Mouse (Mus musculus): ENCODE data around the gene Akap1. TPM values are rescaled to one million over a fixed set of nuclear protein-coding genes. Genes with fewer than 3 reads are reported as not detected.
"Not testable (repeated sequence)": the region's sequence is repeated elsewhere in the genome, so short reads cannot be mapped to it uniquely, and the experiment has no call there.

Akap1 gene
- polyA plus RNA-seq, 1 experiment from 2014 or later, result 18.9 TPM

DNA sequence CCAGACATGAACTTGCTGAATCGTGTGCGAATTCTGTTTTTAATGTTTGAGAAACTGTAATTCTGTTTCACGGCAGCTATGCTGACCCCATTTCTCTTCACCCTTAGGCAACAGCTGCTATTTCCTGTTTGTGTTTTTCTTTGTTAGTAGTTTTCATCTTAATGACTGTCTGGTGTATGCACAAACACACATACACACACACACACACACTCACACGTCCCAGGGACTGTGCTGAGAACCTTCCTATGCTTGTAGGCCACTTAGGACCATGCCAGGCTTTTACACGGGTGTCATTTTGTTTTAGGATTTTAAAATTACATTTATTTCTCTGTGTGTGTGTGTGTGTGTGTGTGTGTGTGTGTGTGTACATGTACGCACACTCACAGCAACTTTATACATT lies 35.2 kb upstream of the Akap1 start:
- DNase-seq (ENCODE audit: low spot score), result no peak
- Histone ChIP-seq H3K4me2 (no peak overlapping the region), H3K27ac (ENCODE audit: low read depth, low read length) (no peak overlapping the region), H3K36me3 (ENCODE audit: control insufficient read depth, insufficient read depth, low read length) (no peaks in the 10 kb centered on the region), H3K27me3 (replicated peaks; ENCODE audit: control insufficient read depth, insufficient read depth, low read length) (no peaks in the 10 kb centered on the region), H3K4me3 (ENCODE audit: low read depth, low read length) (no peak overlapping the region), H3K9ac (ENCODE audit: low read depth, low read length) (no peak overlapping the region), H3K4me1 (replicated peaks; ENCODE audit: control insufficient read depth, insufficient read depth, low read length) (no peaks in the 10 kb centered on the region), H3K9me3 (ENCODE audit: control insufficient read depth, low read length) (no peaks in the 10 kb centered on the region)
- WGBS, result 86% methylated on average over 6 of the region's 6 CpGs
- ATAC-seq (replicated peaks; ENCODE audit: low FRiP score), result no peak

DNA sequence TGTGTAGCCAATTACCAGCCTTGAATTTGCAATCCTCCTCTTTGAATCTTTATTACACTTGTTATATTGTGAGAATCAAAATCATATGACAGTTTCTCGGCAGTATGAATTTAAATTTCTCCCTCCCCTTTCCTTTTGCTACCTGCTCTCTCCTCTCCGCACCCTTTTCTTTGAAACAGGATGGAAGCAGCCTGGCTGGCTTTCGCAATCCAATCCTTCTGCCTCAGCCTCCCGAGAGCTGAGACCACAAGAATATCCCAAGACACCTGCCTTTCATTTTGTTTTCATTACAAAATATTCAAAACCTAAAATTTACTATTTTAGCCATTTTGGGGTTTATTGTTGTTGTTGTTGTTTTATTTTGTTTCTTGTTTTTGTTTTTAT lies 34.0 kb upstream of the Akap1 start:
- Histone ChIP-seq H3K36me3 (ENCODE audit: control insufficient read depth, insufficient read depth, low read length) (no peaks in the 10 kb centered on the region), H3K9me3 (ENCODE audit: control insufficient read depth, low read length) (no peaks in the 10 kb centered on the region), H3K27ac (ENCODE audit: low read depth, low read length) (no peak overlapping the region), H3K27me3 (replicated peaks; ENCODE audit: control insufficient read depth, insufficient read depth, low read length) (no peaks in the 10 kb centered on the region), H3K4me3 (ENCODE audit: low read depth, low read length) (no peak overlapping the region), H3K9ac (ENCODE audit: low read depth, low read length) (no peak overlapping the region), H3K4me2 (no peak overlapping the region), H3K4me1 (replicated peaks; ENCODE audit: control insufficient read depth, insufficient read depth, low read length) (no peaks in the 10 kb centered on the region)
- ATAC-seq (replicated peaks; ENCODE audit: low FRiP score), result no peak
- 67% methylated on average over 4 of the region's 4 CpGs for WGBS
- no peak for DNase-seq (ENCODE audit: low spot score)

DNA sequence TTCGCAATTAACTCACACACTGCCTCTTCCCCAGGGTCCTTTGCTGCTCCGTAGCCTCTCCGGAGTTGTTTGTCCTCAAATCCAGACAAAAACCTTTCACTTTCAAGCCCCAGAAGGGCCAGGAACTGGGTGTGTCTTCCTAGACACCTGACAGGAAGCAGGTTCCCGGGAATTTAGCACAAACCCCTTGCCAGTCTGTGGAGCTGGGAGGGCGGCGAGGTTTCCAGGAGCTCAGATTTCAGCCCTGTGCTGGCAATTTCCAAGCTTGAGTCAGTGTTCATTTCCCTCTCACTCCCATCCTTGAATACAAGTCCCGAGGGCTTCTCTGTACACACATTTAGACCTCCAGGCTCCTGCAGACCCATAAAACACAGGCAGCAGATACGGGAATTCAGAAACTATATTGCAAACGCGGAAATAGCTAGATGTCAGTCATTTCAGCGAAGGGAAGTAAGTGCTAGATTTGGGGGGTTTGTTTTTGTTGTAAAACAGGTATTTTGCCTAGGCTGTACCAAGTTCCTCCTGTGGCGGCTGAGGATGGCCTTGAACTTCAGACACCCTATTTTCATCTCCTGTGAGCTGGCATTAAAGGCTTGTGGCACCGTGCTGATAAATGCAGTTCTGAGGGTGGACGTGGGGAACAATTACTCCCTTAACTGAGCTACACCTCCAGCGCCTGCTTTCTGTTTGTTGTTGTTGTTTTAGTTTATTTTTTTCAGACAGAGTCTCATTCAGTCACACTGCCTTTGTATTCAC lies 33.4 kb upstream of the Akap1 start:
- Histone ChIP-seq H3K9me3 (ENCODE audit: control insufficient read depth, low read length) (no peaks in the 10 kb centered on the region), H3K36me3 (ENCODE audit: control insufficient read depth, insufficient read depth, low read length) (no peaks in the 10 kb centered on the region), H3K27me3 (replicated peaks; ENCODE audit: control insufficient read depth, insufficient read depth, low read length) (no peaks in the 10 kb centered on the region), H3K4me3 (ENCODE audit: low read depth, low read length) (no peak overlapping the region), H3K4me2 (peak overlapping the region; percentile 27; the same call in 1 of the 2 replicates), H3K27ac (ENCODE audit: low read depth, low read length) (no peak overlapping the region), H3K9ac (ENCODE audit: low read depth, low read length) (no peak overlapping the region), H3K4me1 (replicated peaks; ENCODE audit: control insufficient read depth, insufficient read depth, low read length) (no peaks in the 10 kb centered on the region)
- WGBS, result 42% methylated on average over 15 of the region's 15 CpGs
- DNase-seq (ENCODE audit: low spot score) (no peak), ATAC-seq (replicated peaks; ENCODE audit: low FRiP score) (no peak)

DNA sequence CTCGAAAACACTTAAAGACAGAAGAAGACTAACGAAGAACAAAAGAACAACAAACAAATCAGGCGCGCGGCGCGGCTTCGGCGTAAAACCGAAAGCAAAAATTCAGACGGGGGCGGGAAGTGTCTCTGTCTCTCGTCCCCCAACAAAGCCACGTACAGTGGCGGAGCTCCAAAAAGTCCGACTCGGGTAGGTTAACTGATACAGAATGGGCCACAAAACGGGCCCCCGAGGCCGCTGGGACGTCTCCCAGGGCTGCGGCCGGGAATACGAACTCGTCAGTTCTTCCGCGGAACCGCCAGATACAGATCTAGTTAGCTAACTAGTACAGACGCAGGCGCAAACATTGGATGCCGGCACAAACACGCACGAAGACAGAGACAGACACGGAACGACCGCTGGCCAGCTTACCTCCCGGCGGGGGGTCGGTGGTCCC lies 31.4 kb upstream of the Akap1 start:
- H3K4me3 ChIP-seq (ENCODE audit: low read depth, low read length), result peak overlapping the region; percentile 33
- not testable (repeated sequence) for H3K9ac ChIP-seq (ENCODE audit: low read depth, low read length); H3K9me3 ChIP-seq (ENCODE audit: control insufficient read depth, low read length); DNase-seq (ENCODE audit: low spot score); ATAC-seq (replicated peaks; ENCODE audit: low FRiP score); H3K27ac ChIP-seq (ENCODE audit: low read depth, low read length); H3K36me3 ChIP-seq (ENCODE audit: control insufficient read depth, insufficient read depth, low read length); H3K4me1 ChIP-seq (replicated peaks; ENCODE audit: control insufficient read depth, insufficient read depth, low read length); H3K4me2 ChIP-seq; H3K27me3 ChIP-seq (replicated peaks; ENCODE audit: control insufficient read depth, insufficient read depth, low read length)
- 44% methylated on average over 23 of the region's 39 CpGs for WGBS

DNA sequence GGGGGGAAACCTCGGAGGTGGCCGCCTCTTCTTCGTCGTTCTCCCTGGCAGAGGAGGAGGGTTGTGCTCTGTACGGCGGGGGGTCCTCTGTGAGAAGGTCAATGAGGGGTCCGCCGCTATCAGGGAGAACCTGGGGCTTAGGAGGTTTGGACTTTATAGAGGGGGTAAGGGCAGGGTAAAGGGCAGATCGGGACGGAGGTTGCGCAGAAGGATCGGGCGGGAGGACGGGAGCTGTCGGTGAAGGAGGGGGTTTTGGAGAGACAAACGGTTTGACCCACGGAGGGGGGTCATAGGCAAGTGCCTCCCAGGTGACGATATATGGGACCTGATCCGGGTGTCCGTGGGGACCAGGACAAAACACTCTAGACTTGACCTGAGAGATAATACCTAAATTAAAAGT lies 30.8 kb upstream of the Akap1 start:
- not testable (repeated sequence) for H3K27me3 ChIP-seq (replicated peaks; ENCODE audit: control insufficient read depth, insufficient read depth, low read length); DNase-seq (ENCODE audit: low spot score); H3K36me3 ChIP-seq (ENCODE audit: control insufficient read depth, insufficient read depth, low read length); H3K4me3 ChIP-seq (ENCODE audit: low read depth, low read length); H3K9ac ChIP-seq (ENCODE audit: low read depth, low read length); ATAC-seq (replicated peaks; ENCODE audit: low FRiP score); H3K9me3 ChIP-seq (ENCODE audit: control insufficient read depth, low read length); H3K4me1 ChIP-seq (replicated peaks; ENCODE audit: control insufficient read depth, insufficient read depth, low read length); H3K27ac ChIP-seq (ENCODE audit: low read depth, low read length)
- 51% methylated on average over 15 of the region's 20 CpGs for WGBS
- H3K4me2 ChIP-seq, result peak overlapping the region; percentile 41

DNA sequence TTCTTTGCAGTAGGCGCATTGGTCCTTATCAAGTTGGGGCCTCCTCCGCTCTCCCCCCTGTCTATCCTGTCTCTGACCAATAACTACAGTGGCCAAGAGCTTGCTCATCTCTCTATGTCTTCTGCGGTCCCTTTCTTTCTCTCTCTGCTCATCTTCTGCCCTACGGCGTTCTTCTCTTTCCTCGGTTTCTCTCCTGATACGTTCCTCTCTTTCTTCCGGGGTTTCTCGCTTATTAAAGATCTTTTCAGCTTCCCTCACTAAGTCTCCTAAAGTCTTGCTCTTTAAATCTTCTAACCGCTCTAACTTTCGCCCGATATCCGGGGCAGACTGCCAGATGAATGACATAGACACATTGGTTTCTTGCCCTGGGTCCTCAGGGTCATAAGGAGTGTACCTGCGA lies 29.9 kb upstream of the Akap1 start:
- ATAC-seq (replicated peaks; ENCODE audit: low FRiP score); H3K9ac ChIP-seq (ENCODE audit: low read depth, low read length); H3K36me3 ChIP-seq (ENCODE audit: control insufficient read depth, insufficient read depth, low read length); H3K4me2 ChIP-seq; H3K4me1 ChIP-seq (replicated peaks; ENCODE audit: control insufficient read depth, insufficient read depth, low read length); H3K27ac ChIP-seq (ENCODE audit: low read depth, low read length); DNase-seq (ENCODE audit: low spot score); H3K9me3 ChIP-seq (ENCODE audit: control insufficient read depth, low read length); H3K27me3 ChIP-seq (replicated peaks; ENCODE audit: control insufficient read depth, insufficient read depth, low read length); H3K4me3 ChIP-seq (ENCODE audit: low read depth, low read length): not testable (repeated sequence)
- 87% methylated on average over 11 of the region's 14 CpGs for whole genome bisulfite sequencing

DNA sequence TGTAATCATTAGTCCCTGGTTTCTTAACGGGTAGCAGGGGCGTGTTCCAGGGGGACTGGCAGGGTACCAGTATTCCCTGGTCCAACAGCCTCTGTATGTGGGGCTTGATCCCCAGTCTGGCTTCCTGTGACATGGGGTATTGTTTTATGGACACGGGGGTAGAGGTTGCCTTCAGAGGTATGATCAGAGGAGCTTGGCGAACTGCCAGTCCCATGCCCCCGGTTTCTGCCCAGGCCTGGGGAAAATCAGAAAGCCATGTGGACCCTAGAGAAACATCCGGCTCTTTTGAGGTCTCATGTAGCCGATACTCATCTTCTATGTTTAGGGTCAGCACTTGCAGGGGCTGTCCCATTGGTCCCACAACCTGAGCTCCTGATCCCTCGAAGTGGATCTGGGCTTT lies 29.1 kb upstream of the Akap1 start:
- not testable (repeated sequence) for ATAC-seq (replicated peaks; ENCODE audit: low FRiP score); H3K4me3 ChIP-seq (ENCODE audit: low read depth, low read length); H3K9me3 ChIP-seq (ENCODE audit: control insufficient read depth, low read length); H3K27ac ChIP-seq (ENCODE audit: low read depth, low read length); H3K9ac ChIP-seq (ENCODE audit: low read depth, low read length); DNase-seq (ENCODE audit: low spot score); H3K36me3 ChIP-seq (ENCODE audit: control insufficient read depth, insufficient read depth, low read length); H3K27me3 ChIP-seq (replicated peaks; ENCODE audit: control insufficient read depth, insufficient read depth, low read length); H3K4me1 ChIP-seq (replicated peaks; ENCODE audit: control insufficient read depth, insufficient read depth, low read length); H3K4me2 ChIP-seq
- 90% methylated on average over 2 of the region's 8 CpGs for whole genome bisulfite sequencing

DNA sequence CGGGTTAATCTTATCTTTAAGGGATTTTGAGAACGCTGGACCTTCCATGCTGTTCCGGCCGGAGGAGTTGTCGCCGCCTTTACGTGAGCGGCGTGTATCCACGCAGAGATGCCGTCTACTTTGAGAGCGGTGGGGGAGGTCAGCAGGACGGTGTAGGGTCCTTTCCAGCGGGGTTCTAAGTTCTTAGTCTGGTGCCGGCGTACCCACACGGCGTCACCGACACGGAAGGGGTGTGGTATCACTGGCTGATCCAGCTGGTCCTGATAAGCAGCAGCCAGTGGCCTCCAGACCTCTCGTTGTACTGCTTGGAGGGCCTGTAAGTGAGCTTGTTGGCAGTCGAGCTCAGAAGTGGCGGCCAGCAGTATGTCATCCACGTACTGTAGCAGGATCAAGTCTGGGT lies 28.4 kb upstream of the Akap1 start:
- DNase-seq (ENCODE audit: low spot score); H3K9me3 ChIP-seq (ENCODE audit: control insufficient read depth, low read length); H3K36me3 ChIP-seq (ENCODE audit: control insufficient read depth, insufficient read depth, low read length); H3K9ac ChIP-seq (ENCODE audit: low read depth, low read length); H3K4me1 ChIP-seq (replicated peaks; ENCODE audit: control insufficient read depth, insufficient read depth, low read length); H3K27me3 ChIP-seq (replicated peaks; ENCODE audit: control insufficient read depth, insufficient read depth, low read length); H3K4me2 ChIP-seq; ATAC-seq (replicated peaks; ENCODE audit: low FRiP score); H3K4me3 ChIP-seq (ENCODE audit: low read depth, low read length); H3K27ac ChIP-seq (ENCODE audit: low read depth, low read length): not testable (repeated sequence)
- 90% methylated on average over 21 of the region's 24 CpGs for WGBS

DNA sequence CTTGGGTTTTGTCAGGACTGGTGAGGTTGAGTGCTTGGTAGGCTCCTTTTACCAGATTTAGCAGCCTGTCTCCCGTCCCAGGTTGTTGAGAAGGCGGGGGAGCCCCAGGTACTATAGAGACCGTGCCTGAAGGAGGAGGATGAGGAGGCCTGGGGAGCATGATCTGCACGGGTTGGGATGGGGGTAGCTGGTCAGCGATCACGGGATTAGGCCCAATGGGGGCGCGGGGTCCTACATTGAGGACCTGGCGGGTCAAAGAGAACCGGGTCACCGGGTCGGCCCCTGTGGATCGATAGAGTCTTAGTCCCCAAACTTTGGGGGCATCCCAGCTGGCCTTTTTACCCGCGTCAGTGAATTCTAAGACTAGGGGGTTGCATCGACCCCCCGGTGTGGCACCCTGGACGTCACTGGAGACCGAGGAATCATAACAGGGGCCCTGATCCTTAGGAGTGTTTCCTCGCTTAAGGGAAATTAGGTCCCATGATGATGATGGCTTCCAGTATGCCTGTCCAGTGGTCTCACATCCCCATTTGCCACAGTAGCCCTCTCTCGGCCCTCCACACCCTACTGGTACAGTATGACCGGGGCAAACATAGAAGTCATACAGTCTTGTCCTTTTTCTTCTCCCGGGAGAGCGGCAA lies 27.7 kb upstream of the Akap1 start:
- ATAC-seq (replicated peaks; ENCODE audit: low FRiP score); H3K27ac ChIP-seq (ENCODE audit: low read depth, low read length); H3K4me1 ChIP-seq (replicated peaks; ENCODE audit: control insufficient read depth, insufficient read depth, low read length); H3K4me2 ChIP-seq; H3K4me3 ChIP-seq (ENCODE audit: low read depth, low read length); DNase-seq (ENCODE audit: low spot score); H3K9me3 ChIP-seq (ENCODE audit: control insufficient read depth, low read length); H3K9ac ChIP-seq (ENCODE audit: low read depth, low read length); H3K27me3 ChIP-seq (replicated peaks; ENCODE audit: control insufficient read depth, insufficient read depth, low read length); H3K36me3 ChIP-seq (ENCODE audit: control insufficient read depth, insufficient read depth, low read length): not testable (repeated sequence)
- WGBS, result 95% methylated on average over 19 of the region's 24 CpGs

All from liver, embryonic 11.5 days (tissue).